Mouse (Mus musculus): ENCODE results near the gene Olfr777. TPM values are rescaled to one million over a fixed set of nuclear protein-coding genes. Genes with fewer than 3 reads are reported as not detected.
"Not testable (repeated sequence)": the region's sequence is repeated elsewhere in the genome, so short reads cannot be mapped to it uniquely, and the experiment has no call there.

Gene Olfr777
- not detected in 2 replicates for polyA plus RNA-seq (2012; rRNA removed)

GRCm38 (mm10) chr10:129271081-129271535, at the start of gene Olfr777:
TSS of gene Olfr777 (minus strand) at chr10:129271485.
- no peak within 1 kb of the TSS for H3K4me3 ChIP-seq (ENCODE audit: insufficient read depth, low read length)
- TF ChIP-seq CTCF (IDR thresholded peaks at IDR 0.05; ENCODE audit: extremely low read depth, insufficient read depth, low read length), result no peak
- TF ChIP-seq POLR2A (IDR thresholded peaks at IDR 0.05; ENCODE audit: extremely low read depth, insufficient read depth, low read length), result no peak
- H3K4me1 ChIP-seq (ENCODE audit: control insufficient read depth, insufficient read depth, low read length), result no peaks in the 10 kb centered on the region
- H3K27ac ChIP-seq (ENCODE audit: insufficient read depth, low read length), result no peak within 1 kb of the TSS

GRCm38 (mm10) chr10:129317817-129318216, 46.5 kb upstream of the Olfr777 start, which contains the start of gene Olfr780:
TSS of gene Olfr780 (plus strand) at chr10:129318117.
- Histone ChIP-seq H3K4me3 (ENCODE audit: insufficient read depth, low read length) (no peak within 1 kb of the TSS), H3K27ac (ENCODE audit: insufficient read depth, low read length) (no peak within 1 kb of the TSS), H3K4me1 (ENCODE audit: control insufficient read depth, insufficient read depth, low read length) (no peaks in the 10 kb centered on the region)
- no peak for TF ChIP-seq CTCF (IDR thresholded peaks at IDR 0.05; ENCODE audit: extremely low read depth, insufficient read depth, low read length)
- no peak for TF ChIP-seq POLR2A (IDR thresholded peaks at IDR 0.05; ENCODE audit: extremely low read depth, insufficient read depth, low read length)

- not testable (repeated sequence) for H3K27ac ChIP-seq (ENCODE audit: insufficient read depth, low read length); H3K4me1 ChIP-seq (ENCODE audit: control insufficient read depth, insufficient read depth, low read length); H3K4me3 ChIP-seq (ENCODE audit: insufficient read depth, low read length)
These were observed 42.2 kb upstream of the Olfr777 start for GRCm38 (mm10) chr10:129313521-129313920.

- H3K4me1 ChIP-seq (ENCODE audit: control insufficient read depth, insufficient read depth, low read length); H3K27ac ChIP-seq (ENCODE audit: insufficient read depth, low read length); H3K4me3 ChIP-seq (ENCODE audit: insufficient read depth, low read length): not testable (repeated sequence)
These were observed 41.7 kb upstream of the Olfr777 start for GRCm38 (mm10) chr10:129312973-129313372.

GRCm38 (mm10) chr10:129258827-129259226, 12.5 kb downstream of the Olfr777 start, which contains the start of gene Olfr776:
TSS of gene Olfr776 (plus strand) at chr10:129259127.
- no peaks in the 10 kb centered on the region for H3K4me1 ChIP-seq (ENCODE audit: control insufficient read depth, insufficient read depth, low read length)
- H3K27ac ChIP-seq (ENCODE audit: insufficient read depth, low read length), result no peak within 1 kb of the TSS
- TF ChIP-seq POLR2A (IDR thresholded peaks at IDR 0.05; ENCODE audit: extremely low read depth, insufficient read depth, low read length) (no peak), CTCF (IDR thresholded peaks at IDR 0.05; ENCODE audit: extremely low read depth, insufficient read depth, low read length) (no peak)
- no peak within 1 kb of the TSS for H3K4me3 ChIP-seq (ENCODE audit: insufficient read depth, low read length)

GRCm38 (mm10) chr10:129248112-129248511, 23.2 kb downstream of the Olfr777 start, which contains the start of gene Olfr775:
TSS of gene Olfr775 (plus strand) at chr10:129248412.
- H3K4me3 ChIP-seq (ENCODE audit: insufficient read depth, low read length), result no peak within 1 kb of the TSS
- TF ChIP-seq CTCF (IDR thresholded peaks at IDR 0.05; ENCODE audit: extremely low read depth, insufficient read depth, low read length) (no peak), POLR2A (IDR thresholded peaks at IDR 0.05; ENCODE audit: extremely low read depth, insufficient read depth, low read length) (no peak)
- no peaks in the 10 kb centered on the region for H3K4me1 ChIP-seq (ENCODE audit: control insufficient read depth, insufficient read depth, low read length)
- no peak within 1 kb of the TSS for H3K27ac ChIP-seq (ENCODE audit: insufficient read depth, low read length)

GRCm38 (mm10) chr10:129235904-129236303, 35.4 kb downstream of the Olfr777 start, which contains the start of gene Olfr774:
TSS of gene Olfr774 (plus strand) at chr10:129236204.
- H3K4me1 ChIP-seq (ENCODE audit: control insufficient read depth, insufficient read depth, low read length), result no peaks in the 10 kb centered on the region
- TF ChIP-seq POLR2A (IDR thresholded peaks at IDR 0.05; ENCODE audit: extremely low read depth, insufficient read depth, low read length) (no peak), CTCF (IDR thresholded peaks at IDR 0.05; ENCODE audit: extremely low read depth, insufficient read depth, low read length) (no peak)
- no peak within 1 kb of the TSS for H3K4me3 ChIP-seq (ENCODE audit: insufficient read depth, low read length)
- no peak within 1 kb of the TSS for H3K27ac ChIP-seq (ENCODE audit: insufficient read depth, low read length)

GRCm38 (mm10) chr10:129230737-129231136, 40.5 kb downstream of the Olfr777 start:
- H3K27ac ChIP-seq (ENCODE audit: insufficient read depth, low read length), result no peak overlapping the region
- no peak overlapping the region for H3K4me3 ChIP-seq (ENCODE audit: insufficient read depth, low read length)
- TF ChIP-seq POLR2A (IDR thresholded peaks at IDR 0.05; ENCODE audit: extremely low read depth, insufficient read depth, low read length), result no peak
- no peak for TF ChIP-seq CTCF (IDR thresholded peaks at IDR 0.05; ENCODE audit: extremely low read depth, insufficient read depth, low read length)
- H3K4me1 ChIP-seq (ENCODE audit: control insufficient read depth, insufficient read depth, low read length), result no peaks in the 10 kb centered on the region

Other genes with a start within 250 kb of the Olfr777 start
- not detected in 2 replicates for gene Olfr764-ps1, start 231.6 kb downstream of the Olfr777 start, polyA plus RNA-seq (2012; rRNA removed)
- gene Olfr765, start 221.5 kb downstream of the Olfr777 start, polyA plus RNA-seq (2012; rRNA removed), result not detected in 2 replicates
- gene Olfr766-ps1, start 202.5 kb downstream of the Olfr777 start, polyA plus RNA-seq (2012; rRNA removed), result not detected in 2 replicates
- not detected in 2 replicates for gene Olfr767, start 188.6 kb downstream of the Olfr777 start, polyA plus RNA-seq (2012; rRNA removed)
- gene Olfr768, start 172.1 kb downstream of the Olfr777 start, polyA plus RNA-seq (2012; rRNA removed), result not detected in 2 replicates
- gene Olfr769, start 153.6 kb downstream of the Olfr777 start, polyA plus RNA-seq (2012; rRNA removed), result not detected in 2 replicates
- not detected in 2 replicates for gene Olfr770, start 132.5 kb downstream of the Olfr777 start, polyA plus RNA-seq (2012; rRNA removed)
- gene Olfr771, start 106.7 kb downstream of the Olfr777 start, polyA plus RNA-seq (2012; rRNA removed), result not detected in 2 replicates
- not detected in 2 replicates for gene Olfr772, start 93.6 kb downstream of the Olfr777 start, polyA plus RNA-seq (2012; rRNA removed)
- gene Olfr773, start 84.1 kb downstream of the Olfr777 start, polyA plus RNA-seq (2012; rRNA removed), result not detected in 2 replicates
- not detected in 2 replicates for gene Olfr774, start 35.3 kb downstream of the Olfr777 start, polyA plus RNA-seq (2012; rRNA removed)
- gene Olfr775, start 23.1 kb downstream of the Olfr777 start, polyA plus RNA-seq (2012; rRNA removed), result not detected in 2 replicates
- not detected in 2 replicates for gene Olfr776, start 12.4 kb downstream of the Olfr777 start, polyA plus RNA-seq (2012; rRNA removed)
- not detected in 2 replicates for gene Olfr780, start 46.6 kb upstream of the Olfr777 start, polyA plus RNA-seq (2012; rRNA removed)
- not detected in 2 replicates for gene Olfr781, start 57.4 kb upstream of the Olfr777 start, polyA plus RNA-seq (2012; rRNA removed)
- gene Olfr782, start 77.4 kb upstream of the Olfr777 start, polyA plus RNA-seq (2012; rRNA removed), result not detected in 2 replicates
- 0.21 and 0.31 TPM in 2 replicates for gene Olfr784, start 112.6 kb upstream of the Olfr777 start, polyA plus RNA-seq (2012; rRNA removed)
- gene Olfr785, start 133.9 kb upstream of the Olfr777 start, polyA plus RNA-seq (2012; rRNA removed), result not detected in 2 replicates
- not detected in 2 replicates for gene Olfr786, start 155.8 kb upstream of the Olfr777 start, polyA plus RNA-seq (2012; rRNA removed)
- not detected in 2 replicates for gene Olfr787, start 190.4 kb upstream of the Olfr777 start, polyA plus RNA-seq (2012; rRNA removed)
- gene Olfr788, start 199.5 kb upstream of the Olfr777 start, polyA plus RNA-seq (2012; rRNA removed), result not detected in 2 replicates
- gene Olfr789, start 213.3 kb upstream of the Olfr777 start, polyA plus RNA-seq (2012; rRNA removed), result not detected in 2 replicates
- gene Olfr790, start 227.0 kb upstream of the Olfr777 start, polyA plus RNA-seq (2012; rRNA removed), result not detected in 2 replicates

All from cortical plate, adult 2 months (tissue).